Mouse (Mus musculus): ENCODE measurements around the gene 1700037H04Rik. TPM values are rescaled to one million over a fixed set of nuclear protein-coding genes. Genes with fewer than 3 reads are reported as not detected.

1700037H04Rik gene
- polyA plus RNA-seq, 1 experiment from 2014 or later: 130 TPM

GRCm38 (mm10) chr2:131138760-131139159 is 21.1 kb downstream of the 1700037H04Rik start:
- ATAC-seq (replicated peaks; ENCODE audit: low FRiP score) (no peak), DNase-seq (ENCODE audit: low spot score) (no peak)
- WGBS: 89% methylated on average over 7 of the region's 7 CpGs
- H3K9me3 ChIP-seq (ENCODE audit: control insufficient read depth, low read length): no peaks in the 10 kb centered on the region
- H3K4me2 ChIP-seq: no peak overlapping the region
- H3K36me3 ChIP-seq (ENCODE audit: control insufficient read depth, insufficient read depth, low read length): peaks cover 10% of the 10 kb centered on the region; the same call in 1 of the 2 replicates
- H3K27me3 ChIP-seq (replicated peaks; ENCODE audit: control insufficient read depth, insufficient read depth, low read length): no peaks in the 10 kb centered on the region
- no peak overlapping the region for H3K4me3 ChIP-seq (ENCODE audit: low read depth, low read length)
- no peak overlapping the region for H3K27ac ChIP-seq (ENCODE audit: low read depth, low read length)
- no peak overlapping the region for H3K9ac ChIP-seq (ENCODE audit: low read depth, low read length)
- peaks cover 45% of the 10 kb centered on the region for H3K4me1 ChIP-seq (replicated peaks; ENCODE audit: control insufficient read depth, insufficient read depth, low read length)

- peaks cover 45% of the 10 kb centered on the region for H3K4me1 ChIP-seq (replicated peaks; ENCODE audit: control insufficient read depth, insufficient read depth, low read length)
- H3K9me3 ChIP-seq (ENCODE audit: control insufficient read depth, low read length): no peaks in the 10 kb centered on the region
- H3K27ac ChIP-seq (ENCODE audit: low read depth, low read length): no peak overlapping the region
- no peak overlapping the region for H3K9ac ChIP-seq (ENCODE audit: low read depth, low read length)
- DNase-seq (ENCODE audit: low spot score): no peak
- no peak overlapping the region for H3K4me3 ChIP-seq (ENCODE audit: low read depth, low read length)
- H3K4me2 ChIP-seq: no peak overlapping the region
- WGBS: 78% methylated on average over 4 of the region's 4 CpGs
- no peak for ATAC-seq (replicated peaks; ENCODE audit: low FRiP score)
- H3K27me3 ChIP-seq (replicated peaks; ENCODE audit: control insufficient read depth, insufficient read depth, low read length): no peaks in the 10 kb centered on the region
- H3K36me3 ChIP-seq (ENCODE audit: control insufficient read depth, insufficient read depth, low read length): peaks cover 8% of the 10 kb centered on the region; the same call in 1 of the 2 replicates
Observed at GRCm38 (mm10) chr2:131138296-131138695, 21.6 kb downstream of the 1700037H04Rik start.

- Histone ChIP-seq H3K27me3 (replicated peaks; ENCODE audit: control insufficient read depth, insufficient read depth, low read length) (no peaks in the 10 kb centered on the region), H3K4me3 (ENCODE audit: low read depth, low read length) (peak overlapping the region; percentile 2; the same call in 1 of the 2 replicates), H3K36me3 (ENCODE audit: control insufficient read depth, insufficient read depth, low read length) (peaks cover 3% of the 10 kb centered on the region; the same call in 1 of the 2 replicates), H3K9me3 (ENCODE audit: control insufficient read depth, low read length) (no peaks in the 10 kb centered on the region), H3K9ac (ENCODE audit: low read depth, low read length) (peak overlapping the region; percentile 62), H3K27ac (ENCODE audit: low read depth, low read length) (peak overlapping the region; percentile 90), H3K4me2 (peak overlapping the region; percentile 53), H3K4me1 (replicated peaks; ENCODE audit: control insufficient read depth, insufficient read depth, low read length) (peaks cover 41% of the 10 kb centered on the region)
- peak; percentile 100 for ATAC-seq (replicated peaks; ENCODE audit: low FRiP score)
- 11% methylated on average over 11 of the region's 11 CpGs for WGBS
- peak; percentile 76 for DNase-seq (ENCODE audit: low spot score)
Observed at GRCm38 (mm10) chr2:131135521-131136139, 24.3 kb downstream of the 1700037H04Rik start.

- no peaks in the 10 kb centered on the region for H3K9me3 ChIP-seq (ENCODE audit: control insufficient read depth, low read length)
- peak overlapping the region; percentile 62 for H3K9ac ChIP-seq (ENCODE audit: low read depth, low read length)
- WGBS: 73% methylated on average over 8 of the region's 8 CpGs
- peak overlapping the region; percentile 53 for H3K4me2 ChIP-seq
- ATAC-seq (replicated peaks; ENCODE audit: low FRiP score) (no peak), DNase-seq (ENCODE audit: low spot score) (peak; percentile 30)
- H3K27me3 ChIP-seq (replicated peaks; ENCODE audit: control insufficient read depth, insufficient read depth, low read length): no peaks in the 10 kb centered on the region
- H3K27ac ChIP-seq (ENCODE audit: low read depth, low read length): peak overlapping the region; percentile 90
- H3K4me1 ChIP-seq (replicated peaks; ENCODE audit: control insufficient read depth, insufficient read depth, low read length): peaks cover 40% of the 10 kb centered on the region
- H3K4me3 ChIP-seq (ENCODE audit: low read depth, low read length): no peak overlapping the region
- H3K36me3 ChIP-seq (ENCODE audit: control insufficient read depth, insufficient read depth, low read length): peaks cover 3% of the 10 kb centered on the region; the same call in 1 of the 2 replicates
Observed at GRCm38 (mm10) chr2:131134826-131135400, 25.0 kb downstream of the 1700037H04Rik start.

- Histone ChIP-seq H3K4me3 (ENCODE audit: low read depth, low read length) (no peak overlapping the region), H3K4me2 (no peak overlapping the region), H3K4me1 (replicated peaks; ENCODE audit: control insufficient read depth, insufficient read depth, low read length) (peaks cover 44% of the 10 kb centered on the region), H3K9ac (ENCODE audit: low read depth, low read length) (peak overlapping the region; percentile 34), H3K27ac (ENCODE audit: low read depth, low read length) (peak overlapping the region; percentile 90), H3K36me3 (ENCODE audit: control insufficient read depth, insufficient read depth, low read length) (peaks cover 3% of the 10 kb centered on the region; the same call in 1 of the 2 replicates), H3K9me3 (ENCODE audit: control insufficient read depth, low read length) (no peaks in the 10 kb centered on the region), H3K27me3 (replicated peaks; ENCODE audit: control insufficient read depth, insufficient read depth, low read length) (no peaks in the 10 kb centered on the region)
- DNase-seq (ENCODE audit: low spot score) (peak; percentile 35), ATAC-seq (replicated peaks; ENCODE audit: low FRiP score) (no peak)
- WGBS: 41% methylated on average over 1 of the region's 1 CpGs
Observed at GRCm38 (mm10) chr2:131134381-131134780, 25.5 kb downstream of the 1700037H04Rik start.

GRCm38 (mm10) chr2:131132930-131133547 is 26.8 kb downstream of the 1700037H04Rik start, which contains the start of gene Gm11037:
Gene Gm11037, plus strand, starts transcription at chr2:131133497.
- H3K9ac ChIP-seq (ENCODE audit: low read depth, low read length): no peak within 1 kb of the TSS
- no peaks in the 10 kb centered on the region for H3K9me3 ChIP-seq (ENCODE audit: control insufficient read depth, low read length)
- H3K4me1 ChIP-seq (replicated peaks; ENCODE audit: control insufficient read depth, insufficient read depth, low read length): peaks cover 57% of the 10 kb centered on the region

GRCm38 (mm10) chr2:131132111-131132888 is 27.6 kb downstream of the 1700037H04Rik start:
- ATAC-seq (replicated peaks; ENCODE audit: low FRiP score): no peak
- Histone ChIP-seq H3K9me3 (ENCODE audit: control insufficient read depth, low read length) (no peaks in the 10 kb centered on the region), H3K4me2 (no peak overlapping the region), H3K9ac (ENCODE audit: low read depth, low read length) (no peak overlapping the region), H3K27ac (ENCODE audit: low read depth, low read length) (no peak overlapping the region), H3K4me3 (ENCODE audit: low read depth, low read length) (no peak overlapping the region), H3K27me3 (replicated peaks; ENCODE audit: control insufficient read depth, insufficient read depth, low read length) (no peaks in the 10 kb centered on the region), H3K36me3 (ENCODE audit: control insufficient read depth, insufficient read depth, low read length) (no peaks in the 10 kb centered on the region; the same call in 1 of the 2 replicates), H3K4me1 (replicated peaks; ENCODE audit: control insufficient read depth, insufficient read depth, low read length) (peaks cover 63% of the 10 kb centered on the region)
- DNase-seq (ENCODE audit: low spot score): no peak
- 84% methylated on average over 10 of the region's 10 CpGs for WGBS

More at GRCm38 (mm10) chr2:131132930-131133547, 26.8 kb downstream of the 1700037H04Rik start, which contains the start of gene Gm11037:
- WGBS: 86% methylated on average over 9 of the region's 9 CpGs
- Histone ChIP-seq H3K36me3 (ENCODE audit: control insufficient read depth, insufficient read depth, low read length) (no peaks in the 10 kb centered on the region; the same call in 1 of the 2 replicates), H3K4me3 (ENCODE audit: low read depth, low read length) (no peak within 1 kb of the TSS), H3K27me3 (replicated peaks; ENCODE audit: control insufficient read depth, insufficient read depth, low read length) (no peaks in the 10 kb centered on the region), H3K4me2 (no peak within 1 kb of the TSS), H3K27ac (ENCODE audit: low read depth, low read length) (peak within 1 kb of the TSS; percentile 1; the same call in 1 of the 2 replicates)
- DNase-seq (ENCODE audit: low spot score) (no peak), ATAC-seq (replicated peaks; ENCODE audit: low FRiP score) (no peak)

- no peak overlapping the region for H3K4me2 ChIP-seq
- ATAC-seq (replicated peaks; ENCODE audit: low FRiP score): no peak
- H3K4me3 ChIP-seq (ENCODE audit: low read depth, low read length): no peak overlapping the region
- H3K27ac ChIP-seq (ENCODE audit: low read depth, low read length): no peak overlapping the region
- H3K36me3 ChIP-seq (ENCODE audit: control insufficient read depth, insufficient read depth, low read length): no peaks in the 10 kb centered on the region; the same call in 1 of the 2 replicates
- H3K9me3 ChIP-seq (ENCODE audit: control insufficient read depth, low read length): no peaks in the 10 kb centered on the region
- H3K4me1 ChIP-seq (replicated peaks; ENCODE audit: control insufficient read depth, insufficient read depth, low read length): peaks cover 66% of the 10 kb centered on the region
- 87% methylated on average over 2 of the region's 2 CpGs for WGBS
- H3K9ac ChIP-seq (ENCODE audit: low read depth, low read length): no peak overlapping the region
- H3K27me3 ChIP-seq (replicated peaks; ENCODE audit: control insufficient read depth, insufficient read depth, low read length): no peaks in the 10 kb centered on the region
- DNase-seq (ENCODE audit: low spot score): no peak
Observed at GRCm38 (mm10) chr2:131130849-131131248, 29.0 kb downstream of the 1700037H04Rik start.
